Mouse (Mus musculus) embryo, embryonic 10 days (tissue): ENCODE measurements at regions not wholly inside any gene's neighbourhood (a gene's known extent, or its start where the extent isn't known, plus 50 kb on each side); places are given as distances from the start of the nearest gene placed in this dataset.

ENCODE experiments used
- DNase-seq: peaks from one replicate; pipeline ENCODE4 v3.0.0-alpha.2; 2015; ENCODE audit warnings: low spot score

GRCm38 (mm10) chr8:63587871-63588270 is 364.2 kb downstream of the Sgo2b start:
- DNase-seq = no peak

GRCm38 (mm10) chr8:63574500-63574899 is 377.5 kb downstream of the Sgo2b start:
- no peak for DNase-seq

GRCm38 (mm10) chr8:63539296-63539695 is 412.8 kb downstream of the Sgo2b start:
- DNase-seq = no peak

DNA sequence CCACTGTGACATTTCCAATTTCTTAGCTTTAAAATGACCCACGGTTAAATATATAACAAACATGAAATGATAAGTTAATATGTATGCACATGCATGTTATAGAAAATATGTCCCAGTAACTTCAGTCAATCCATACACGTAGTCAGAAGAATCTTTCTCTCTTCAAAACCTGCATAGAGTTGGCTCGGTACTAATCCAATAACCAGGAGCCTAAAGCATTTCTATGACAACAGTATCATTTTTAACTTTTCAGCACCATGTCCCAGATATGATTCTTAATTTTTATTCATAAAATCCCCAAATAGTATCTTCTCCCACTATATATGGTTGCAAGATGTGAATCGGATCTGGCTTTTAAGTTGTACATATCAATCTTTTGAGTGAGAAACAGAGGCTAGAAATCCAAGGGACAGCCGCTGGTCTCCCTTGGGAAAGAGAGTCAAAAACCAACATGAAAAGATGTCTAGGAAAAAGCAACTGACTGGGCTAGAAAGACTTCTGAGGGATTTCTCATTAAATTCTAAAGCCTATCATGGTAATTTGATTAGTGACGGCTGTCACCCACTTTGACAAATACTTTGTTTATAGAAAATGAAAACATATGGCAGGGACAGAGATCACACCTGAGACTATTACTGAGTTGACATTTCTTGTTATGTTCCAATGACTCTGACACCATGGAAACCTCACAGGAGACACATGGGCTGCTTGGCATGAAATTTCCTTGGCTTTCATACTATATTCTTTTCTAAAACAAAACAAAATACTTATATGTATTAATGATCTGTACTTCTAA is 422.1 kb downstream of the Sgo2b start:
- peak; percentile 13 for DNase-seq
